Mouse (Mus musculus): ENCODE measurements around the gene Cplx1. TPM values are rescaled to one million over a fixed set of nuclear protein-coding genes. Genes with fewer than 3 reads are reported as not detected.

Cplx1 gene
- 194 and 237 TPM in 2 replicates for polyA plus RNA-seq (2021; fragmentation: Nextera tagmentation)
- long read RNA-seq, experiment 1, transcript Cplx1-201 (4 exons, 2,189 nt) = major isoform, 353 of 444 reads
- long read RNA-seq, experiment 1, partial matches to known transcripts = 20 of 444 reads
- long read RNA-seq, experiment 1, other reads (novel, unspliced or antisense) = 71 of 444 reads
- long read RNA-seq, experiment 2, transcript Cplx1-201 (4 exons, 2,189 nt) = major isoform, 2,424 of 2,581 reads
- long read RNA-seq, experiment 2, partial matches to known transcripts = 38 of 2,581 reads
- long read RNA-seq, experiment 2, other reads (novel, unspliced or antisense) = 119 of 2,581 reads

GRCm38 (mm10) chr5:108549489-108550206 is at the start of gene Cplx1:
Gene Cplx1 (minus strand): TSS chr5:108550024.

Other genes starting within 250 kb of the Cplx1 start
- gene Pigg, start 237.4 kb downstream of the Cplx1 start, polyA plus RNA-seq (2021; fragmentation: Nextera tagmentation) = 3.5 and 4.3 TPM in 2 replicates
- gene Gm42517, start 182.1 kb downstream of the Cplx1 start, polyA plus RNA-seq (2021; fragmentation: Nextera tagmentation) = 5.2 and 7.0 TPM in 2 replicates
- gene Pde6b, start 161.6 kb downstream of the Cplx1 start, polyA plus RNA-seq (2021; fragmentation: Nextera tagmentation) = 0.06 and 0.11 TPM in 2 replicates
- 1,933 and 2,052 TPM in 2 replicates for gene Atp5k, start 115.6 kb downstream of the Cplx1 start, polyA plus RNA-seq (2021; fragmentation: Nextera tagmentation)
- gene Mfsd7a, start 101.1 kb downstream of the Cplx1 start, polyA plus RNA-seq (2021; fragmentation: Nextera tagmentation) = 0.26 and 0.29 TPM in 2 replicates
- gene Pcgf3, start 88.8 kb downstream of the Cplx1 start, polyA plus RNA-seq (2021; fragmentation: Nextera tagmentation) = 6.0 and 13.0 TPM in 2 replicates
- gene Gak, start 79.7 kb upstream of the Cplx1 start, polyA plus RNA-seq (2021; fragmentation: Nextera tagmentation) = 41.8 and 61.4 TPM in 2 replicates
- 40.0 and 51.2 TPM in 2 replicates for gene Tmem175, start 79.7 kb upstream of the Cplx1 start, polyA plus RNA-seq (2021; fragmentation: Nextera tagmentation)
- 11.2 and 12.2 TPM in 2 replicates for gene Idua, start 110.3 kb upstream of the Cplx1 start, polyA plus RNA-seq (2021; fragmentation: Nextera tagmentation)
- gene Dgkq, start 119.6 kb upstream of the Cplx1 start, polyA plus RNA-seq (2021; fragmentation: Nextera tagmentation) = 4.2 and 4.7 TPM in 2 replicates
- gene Slc26a1, start 125.5 kb upstream of the Cplx1 start, polyA plus RNA-seq (2021; fragmentation: Nextera tagmentation) = 0.63 and 1.4 TPM in 2 replicates
- 5.2 and 7.0 TPM in 2 replicates for gene Fgfrl1, start 142.4 kb upstream of the Cplx1 start, polyA plus RNA-seq (2021; fragmentation: Nextera tagmentation)
- gene Rnf212, start 225.0 kb upstream of the Cplx1 start, polyA plus RNA-seq (2021; fragmentation: Nextera tagmentation) = not detected in 2 replicates
- gene Tmed11, start 245.3 kb upstream of the Cplx1 start, polyA plus RNA-seq (2021; fragmentation: Nextera tagmentation) = not detected in 2 replicates

All from layer of hippocampus, adult 6 months (tissue).